Mouse (Mus musculus) CD4-positive naive resting alpha-beta T cell, adult 76 days (primary cell): ENCODE results near the gene Commd4. TPM values are rescaled to one million over a fixed set of nuclear protein-coding genes. Genes with fewer than 3 reads are reported as not detected.

Experiments
- total RNA-seq: library from RNA; stranded (reverse); gene quantifications from one replicate; pipeline ENCODE4 v1.2.4, GENCODE M21; 2023

Commd4 gene
- 87.9 TPM for total RNA-seq

GRCm38 (mm10) chr9:57158013-57158470, at the start of gene Commd4:
Commd4 (minus strand) TSS chr9:57158331.

GRCm38 (mm10) chr9:57148144-57148878, 9.8 kb downstream of the Commd4 start, which contains the start of gene Neil1:
Neil1 (minus strand) TSS chr9:57148305.

GRCm38 (mm10) chr9:57130577-57131433, 27.3 kb downstream of the Commd4 start, which contains the start of gene Man2c1:
Man2c1 (plus strand) TSS chr9:57130690.

Other genes with a start within 250 kb of the Commd4 start
- 13.7 TPM for gene Snx33, start 230.0 kb downstream of the Commd4 start, total RNA-seq
- gene Imp3, start 220.9 kb downstream of the Commd4 start, total RNA-seq, result 87.0 TPM
- 5.9 TPM for gene Snupn, start 207.5 kb downstream of the Commd4 start, total RNA-seq
- 14.2 TPM for gene Ptpn9, start 163.4 kb downstream of the Commd4 start, total RNA-seq
- 96.6 TPM for gene Sin3a, start 86.3 kb downstream of the Commd4 start, total RNA-seq
- gene Man2c1, start 27.6 kb downstream of the Commd4 start, total RNA-seq, result 189 TPM
- 53.8 TPM for gene Neil1, start 10.0 kb downstream of the Commd4 start, total RNA-seq
- gene Trcg1, start 78.2 kb upstream of the Commd4 start, total RNA-seq, result not detected
- gene 1700017B05Rik, start 104.3 kb upstream of the Commd4 start, total RNA-seq, result 123 TPM